Mouse (Mus musculus) right cerebral cortex, postnatal 4 days (tissue): ENCODE results near the gene C1qtnf6.

Source experiments
- DNase-seq: peaks from one replicate; pipeline ENCODE4 v3.0.0-alpha.2; 2022

Gene C1qtnf6

GRCm38 (mm10) chr15:78530671-78531450, at the start of gene C1qtnf6:
Gene C1qtnf6 (minus strand): TSS chr15:78531416.
- no peak for DNase-seq

- DNase-seq = no peak
Observed at GRCm38 (mm10) chr15:78576284-78576810, 45.1 kb upstream of the C1qtnf6 start.

- DNase-seq = no peak
Observed at GRCm38 (mm10) chr15:78572658-78573397, 41.6 kb upstream of the C1qtnf6 start, which contains the start of gene Rac2. Gene Rac2 (minus strand): TSS chr15:78572783.

- DNase-seq = no peak
Observed at GRCm38 (mm10) chr15:78572270-78572600, 41.0 kb upstream of the C1qtnf6 start.

GRCm38 (mm10) chr15:78571554-78572269, 40.5 kb upstream of the C1qtnf6 start:
- no peak for DNase-seq

GRCm38 (mm10) chr15:78570170-78570569, 39.0 kb upstream of the C1qtnf6 start:
- no peak for DNase-seq

- no peak for DNase-seq
Observed at GRCm38 (mm10) chr15:78567608-78568120, 36.4 kb upstream of the C1qtnf6 start.

- DNase-seq = no peak
Observed at GRCm38 (mm10) chr15:78564764-78565435, 33.7 kb upstream of the C1qtnf6 start.

GRCm38 (mm10) chr15:78563937-78564336, 32.7 kb upstream of the C1qtnf6 start:
- no peak for DNase-seq

- DNase-seq = no peak
Observed at GRCm38 (mm10) chr15:78563344-78563743, 32.1 kb upstream of the C1qtnf6 start.

- DNase-seq = no peak
Observed at GRCm38 (mm10) chr15:78559141-78559979, 28.1 kb upstream of the C1qtnf6 start.

GRCm38 (mm10) chr15:78557693-78558535, 26.7 kb upstream of the C1qtnf6 start:
- no peak for DNase-seq

- no peak for DNase-seq
Observed at GRCm38 (mm10) chr15:78554545-78555313, 23.5 kb upstream of the C1qtnf6 start.

- DNase-seq = no peak
Observed at GRCm38 (mm10) chr15:78549189-78549734, 18.0 kb upstream of the C1qtnf6 start.

- DNase-seq = no peak
Observed at GRCm38 (mm10) chr15:78548711-78549110, 17.5 kb upstream of the C1qtnf6 start.

GRCm38 (mm10) chr15:78548336-78548665, 17.1 kb upstream of the C1qtnf6 start:
- no peak for DNase-seq

- DNase-seq = no peak
Observed at GRCm38 (mm10) chr15:78547415-78548335, 16.5 kb upstream of the C1qtnf6 start.

GRCm38 (mm10) chr15:78546060-78546459, 14.8 kb upstream of the C1qtnf6 start:
- no peak for DNase-seq
